Comparison of ENCODE assay signal across 8 mouse cellular contexts in the genomic region with DNA sequence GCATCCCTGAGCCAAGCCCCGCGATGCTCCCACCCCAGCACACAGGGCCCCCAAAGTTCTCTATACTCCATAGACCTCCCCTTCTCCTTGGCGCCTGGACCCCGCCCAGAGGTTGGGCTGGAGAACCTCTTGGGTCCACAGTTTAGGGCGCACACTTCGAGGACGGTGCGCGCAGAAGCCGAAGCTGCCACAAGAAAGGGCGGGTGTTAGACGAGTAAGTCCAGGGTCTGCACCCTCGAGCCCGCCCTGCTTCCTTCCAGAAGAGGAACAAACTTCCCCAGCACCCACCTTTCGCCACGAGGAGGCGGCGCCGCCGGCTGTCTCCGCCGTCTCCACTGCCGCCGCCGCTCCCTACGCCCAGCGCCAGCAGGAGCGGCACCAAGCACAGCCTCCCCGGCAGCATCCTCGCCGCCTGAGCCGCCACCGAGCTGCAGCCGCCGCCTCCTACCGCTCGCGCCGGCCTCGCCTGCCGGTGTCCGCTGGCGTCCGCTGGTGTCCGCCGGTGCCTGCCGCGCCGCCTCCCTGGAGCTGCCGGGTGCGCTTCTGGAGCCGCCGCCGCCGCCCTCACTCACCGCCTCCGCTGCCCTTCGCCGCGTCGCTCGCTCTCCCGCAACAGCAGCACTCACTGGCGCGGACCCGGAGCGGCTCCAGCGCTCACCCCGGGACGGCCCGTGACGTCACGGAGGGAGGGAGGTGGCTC. TPM values are rescaled to one million over a fixed set of nuclear protein-coding genes. Genes with fewer than 3 reads are reported as not detected.
DNase-seq lines count a peak whose midpoint lies in the region; ATAC-seq and TF ChIP-seq lines count a peak whose summit lies in the region.

A gene (minus strand): TSS at position 609 of the 700 bp plus-strand sequence.

- H3K4me1 ChIP-seq in spleen, adult 2 months (ENCODE audit: control insufficient read depth, insufficient read depth, insufficient read length): no peaks in the 10 kb centered on the region
- H3K4me1 ChIP-seq in embryonic facial prominence, embryonic 12.5 days: peaks cover 11% of the 10 kb centered on the region; the same call in 1 of the 2 replicates
- peaks cover 3 to 8% of the 10 kb centered on the region in 2 experiments; a peak in 3 of 4 replicates for H3K4me1 ChIP-seq in heart, embryonic 14.5 days (ENCODE audit: control insufficient read depth in 2 of 2, insufficient read depth in 2 of 2, low read length in 2 of 2)
- H3K4me1 ChIP-seq in liver, embryonic 11.5 days (replicated peaks; ENCODE audit: control insufficient read depth, insufficient read depth, low read length): no peaks in the 10 kb centered on the region
- H3K4me1 ChIP-seq in neural tube, embryonic 13.5 days (replicated peaks): peaks cover 34% of the 10 kb centered on the region

- peak; percentile 75 for ATAC-seq in embryonic facial prominence, embryonic 12.5 days (ENCODE audit: insufficient number of reproducible peaks, insufficient read depth, low FRiP score, low TSS enrichment)
- 0 out of 2 replicates have a peak, but pooled peaks have one; percentile 49 for ATAC-seq in heart, embryonic 14.5 days (ENCODE audit: insufficient number of reproducible peaks, insufficient read depth, low FRiP score, low read depth)
- peak; percentile 58; the same call in 1 of the 2 replicates for ATAC-seq in liver, embryonic 11.5 days (replicated peaks; ENCODE audit: low FRiP score)
- ATAC-seq in neural tube, embryonic 13.5 days (ENCODE audit: low read depth): peak; percentile 93

- no peak for TF ChIP-seq POLR2A in spleen, adult 2 months (IDR thresholded peaks at IDR 0.05; ENCODE audit: low read depth, low read length)

- H3K36me3 ChIP-seq in spleen, adult 2 months (ENCODE audit: control insufficient read depth, insufficient read depth, low read length): no peaks in the 10 kb centered on the region
- no peaks in the 10 kb centered on the region for H3K36me3 ChIP-seq in embryonic facial prominence, embryonic 12.5 days
- no peaks in the 10 kb centered on the region for H3K36me3 ChIP-seq in heart, embryonic 14.5 days (ENCODE audit: control insufficient read depth, insufficient read depth, low read length)
- no peaks in the 10 kb centered on the region for H3K36me3 ChIP-seq in liver, embryonic 11.5 days (ENCODE audit: control insufficient read depth, insufficient read depth, low read length)
- H3K36me3 ChIP-seq in neural tube, embryonic 13.5 days: no peaks in the 10 kb centered on the region

- peak within 1 kb of the TSS; percentile 66 for H3K9ac ChIP-seq in embryonic facial prominence, embryonic 12.5 days
- peak within 1 kb of the TSS; percentile 60 for H3K9ac ChIP-seq in heart, embryonic 14.5 days (ENCODE audit: low read length)
- H3K9ac ChIP-seq in liver, embryonic 11.5 days (ENCODE audit: low read depth, low read length): no peak within 1 kb of the TSS; the same call in 1 of the 2 replicates
- H3K9ac ChIP-seq in neural tube, embryonic 13.5 days: peak within 1 kb of the TSS; percentile 83

- H3K4me2 ChIP-seq in embryonic facial prominence, embryonic 12.5 days (replicated peaks): peak within 1 kb of the TSS; percentile 88
- peak within 1 kb of the TSS; percentile 95 for H3K4me2 ChIP-seq in heart, embryonic 14.5 days (ENCODE audit: low read length)
- peak within 1 kb of the TSS; percentile 76 for H3K4me2 ChIP-seq in liver, embryonic 11.5 days
- peak within 1 kb of the TSS; percentile 94 for H3K4me2 ChIP-seq in neural tube, embryonic 13.5 days

- peaks cover 6% of the 10 kb centered on the region; the same call in 1 of the 2 replicates for H3K27me3 ChIP-seq in spleen, adult 2 months (ENCODE audit: control insufficient read depth, insufficient read depth, low read length)
- H3K27me3 ChIP-seq in embryonic facial prominence, embryonic 12.5 days: peaks cover 34% of the 10 kb centered on the region
- peaks cover 49% of the 10 kb centered on the region for H3K27me3 ChIP-seq in heart, embryonic 14.5 days (ENCODE audit: control insufficient read depth, insufficient read depth, low read length)
- peaks cover 37% of the 10 kb centered on the region for H3K27me3 ChIP-seq in liver, embryonic 11.5 days (replicated peaks; ENCODE audit: control insufficient read depth, insufficient read depth, low read length)
- H3K27me3 ChIP-seq in neural tube, embryonic 13.5 days: peaks cover 31% of the 10 kb centered on the region

- no peaks in the 10 kb centered on the region for H3K9me3 ChIP-seq in embryonic facial prominence, embryonic 12.5 days
- H3K9me3 ChIP-seq in heart, embryonic 14.5 days (ENCODE audit: control insufficient read depth, low read length): no peaks in the 10 kb centered on the region
- no peaks in the 10 kb centered on the region for H3K9me3 ChIP-seq in liver, embryonic 11.5 days (ENCODE audit: control insufficient read depth, low read length)
- H3K9me3 ChIP-seq in neural tube, embryonic 13.5 days: no peaks in the 10 kb centered on the region

- H3K27ac ChIP-seq in spleen, adult 2 months (ENCODE audit: insufficient read depth, low read length): no peak within 1 kb of the TSS
- H3K27ac ChIP-seq in embryonic facial prominence, embryonic 12.5 days: 0 out of 2 replicates have a peak within 1 kb of the TSS, but pooled peaks have one; percentile 31
- no peak within 1 kb of the TSS for H3K27ac ChIP-seq in heart, embryonic 14.5 days (replicated peaks in 1 of 2; ENCODE audit: control insufficient read depth in 1 of 2, insufficient read depth in 1 of 2, low read depth in 2 of 2, low read length in 2 of 2)
- H3K27ac ChIP-seq in liver, embryonic 11.5 days (ENCODE audit: low read depth, low read length): no peak within 1 kb of the TSS
- H3K27ac ChIP-seq in neural tube, embryonic 13.5 days (replicated peaks): peak within 1 kb of the TSS; percentile 89

- 3% methylated on average over 73 of the region's 73 CpGs for WGBS in spleen, adult 2 months
- under 1% methylated on average over 72 of the region's 73 CpGs for WGBS in embryonic facial prominence, embryonic 12.5 days
- WGBS in heart, embryonic 14.5 days: under 1% methylated on average over 69 of the region's 73 CpGs
- under 1% methylated on average over 66 of the region's 73 CpGs for WGBS in liver, embryonic 11.5 days
- WGBS in neural tube, embryonic 13.5 days: under 1% methylated on average over 71 of the region's 73 CpGs

- no peak for DNase-seq in spleen, adult 2 months (ENCODE audit: low read depth in 1 of 2, low spot score in 2 of 2)
- DNase-seq in spleen, adult 18-20 months: no peak
- DNase-seq in kidney, postnatal 10 days: peak; percentile 81
- DNase-seq in liver, embryonic 11.5 days (ENCODE audit: low spot score): peak; percentile 60
- no peak for DNase-seq in adipocyte (ENCODE audit: low spot score)

- TF ChIP-seq CTCF in spleen, adult 2 months (IDR thresholded peaks at IDR 0.05; ENCODE audit: extremely low read depth, insufficient read depth, insufficient read length, insufficient replicate concordance): no peak

- H3K4me3 ChIP-seq in spleen, adult 2 months (ENCODE audit: extremely low read depth, insufficient read depth, insufficient read length): 0 out of 2 replicates have a peak within 1 kb of the TSS, but pooled peaks have one; percentile 3
- peak within 1 kb of the TSS; percentile 64 for H3K4me3 ChIP-seq in embryonic facial prominence, embryonic 12.5 days
- peak within 1 kb of the TSS; percentile 60 to 61 for H3K4me3 ChIP-seq in heart, embryonic 14.5 days (ENCODE audit: control insufficient read depth in 1 of 2, insufficient read depth in 1 of 2, low read depth in 1 of 2, low read length in 2 of 2)
- H3K4me3 ChIP-seq in liver, embryonic 11.5 days (ENCODE audit: low read depth, low read length): peak within 1 kb of the TSS; percentile 59
- peak within 1 kb of the TSS; percentile 72 for H3K4me3 ChIP-seq in neural tube, embryonic 13.5 days

RNA-seq across cellular contexts. Expression of the gene that starts here (rescaled TPM):
- polyA plus RNA-seq in spleen, adult 2 months (2012; rRNA removed): 0.58 and 0.66 TPM in 2 replicates
- 3.5 and 3.6 TPM in 2 replicates for polyA plus RNA-seq in embryonic facial prominence, embryonic 12.5 days (2016; fragmentation: Nextera tagmentation; extraction: Ambion mirVana)
- polyA plus RNA-seq in heart, embryonic 14.5 days (2014; fragmentation: Nextera tagmentation; extraction: Ambion mirVana): 0.40 and 0.46 TPM in 2 replicates
- 1.0 and 1.2 TPM in 2 replicates for polyA plus RNA-seq in liver, embryonic 11.5 days (2014; fragmentation: Nextera tagmentation; extraction: Ambion mirVana)
- polyA plus RNA-seq in neural tube, embryonic 13.5 days (2015; fragmentation: Nextera tagmentation; extraction: Ambion mirVana): 16.7 and 17.0 TPM in 2 replicates

Comparison
In these comparisons a context has a peak if more than half of its experiments do, and no peak if none do; other contexts are left out.
1. Peak in ATAC-seq, H3K4me3 ChIP-seq, H3K9ac ChIP-seq and H3K4me2 ChIP-seq in heart, embryonic 14.5 days; RNA of the gene not detected or under 1 TPM.
2. DNase-seq: peak in kidney, postnatal 10 days (single experiment) and liver, embryonic 11.5 days (single experiment); none in spleen, adult 2 months (0 of 2), spleen, adult 18-20 months (0 of 2) and adipocyte (single experiment).
3. H3K27ac ChIP-seq: peak in embryonic facial prominence, embryonic 12.5 days (single experiment) and neural tube, embryonic 13.5 days (single experiment); none in spleen, adult 2 months (single experiment), heart, embryonic 14.5 days (0 of 2) and liver, embryonic 11.5 days (single experiment).
4. H3K4me3 ChIP-seq: peak in every context shown above with its lines; median percentile 72 in neural tube, embryonic 13.5 days; 64 in embryonic facial prominence, embryonic 12.5 days; 60 in heart, embryonic 14.5 days; 59 in liver, embryonic 11.5 days; 3 in spleen, adult 2 months.
5. Peak in every context shown above with its lines, with median percentiles within 50 percentile points of each other: ATAC-seq and H3K4me2 ChIP-seq.